Mouse (Mus musculus) brain, embryonic 14.5 days (tissue): ENCODE results near the gene Thsd7b.

Source experiments
- CTCF ChIP-seq: fragments of 200-500 bp; IDR thresholded peaks from 2 replicates; pipeline ENCODE4 v1.5.1; 2012; ENCODE audit warnings: inconsistent platforms, mild to moderate bottlenecking, moderate library complexity, borderline replicate concordance; ENCODE audit not compliant: insufficient read depth, insufficient read length; ENCODE audit errors: extremely low read depth
- POLR2A ChIP-seq: fragments of 200-500 bp; IDR thresholded peaks from 2 replicates; pipeline ENCODE4 v1.6.1; 2012; ENCODE audit warnings: mild to moderate bottlenecking, inconsistent platforms, borderline replicate concordance; ENCODE audit not compliant: poor library complexity, insufficient read depth, insufficient read length, severe bottlenecking; ENCODE audit errors: extremely low read depth

- TF ChIP-seq CTCF (no peak), POLR2A (no peak)
Observed at GRCm38 (mm10) chr1:129747595-129747994, 474.5 kb downstream of the Thsd7b start.
